Mouse (Mus musculus) thymus, postnatal 10 days (tissue): ENCODE data around the gene Grb10.

Experiments
- DNase-seq, 2 experiments: peaks; one replicate each; pipeline ENCODE4 v3.0.0; 2021; ENCODE audit warnings: low spot score in 2 of 2

Grb10 gene

GRCm38 (mm10) chr11:11968830-11969229 lies 69.7 kb downstream of the Grb10 start:
- DNase-seq, result no peak

GRCm38 (mm10) chr11:11967519-11967918 lies 71.0 kb downstream of the Grb10 start:
- no peak for DNase-seq

- no peak for DNase-seq
Observed at GRCm38 (mm10) chr11:11966220-11966619, 72.3 kb downstream of the Grb10 start.

GRCm38 (mm10) chr11:11965501-11966125 lies 72.9 kb downstream of the Grb10 start:
- no peak for DNase-seq

- no peak for DNase-seq
Observed at GRCm38 (mm10) chr11:11964729-11965128, 73.8 kb downstream of the Grb10 start.

- DNase-seq, result no peak
Observed at GRCm38 (mm10) chr11:11963587-11963986, 74.9 kb downstream of the Grb10 start.

- no peak for DNase-seq
Observed at GRCm38 (mm10) chr11:11963065-11963464, 75.4 kb downstream of the Grb10 start.

GRCm38 (mm10) chr11:11962629-11962954 lies 75.9 kb downstream of the Grb10 start:
- DNase-seq, result no peak

- DNase-seq, result no peak
Observed at GRCm38 (mm10) chr11:11961917-11962628, 76.4 kb downstream of the Grb10 start.

GRCm38 (mm10) chr11:11960858-11961257 lies 77.6 kb downstream of the Grb10 start:
- DNase-seq, result no peak

- no peak for DNase-seq
Observed at GRCm38 (mm10) chr11:11960227-11960626, 78.3 kb downstream of the Grb10 start.

GRCm38 (mm10) chr11:11958479-11958878 lies 80.0 kb downstream of the Grb10 start:
- DNase-seq, result no peak

- no peak for DNase-seq
Observed at GRCm38 (mm10) chr11:11958061-11958361, 80.5 kb downstream of the Grb10 start.

GRCm38 (mm10) chr11:11957211-11958060 lies 81.0 kb downstream of the Grb10 start:
- no peak for DNase-seq

GRCm38 (mm10) chr11:11955783-11956182 lies 82.7 kb downstream of the Grb10 start:
- DNase-seq, result no peak

- DNase-seq, result no peak
Observed at GRCm38 (mm10) chr11:11954606-11955005, 83.9 kb downstream of the Grb10 start.

GRCm38 (mm10) chr11:11954115-11954438 lies 84.4 kb downstream of the Grb10 start:
- DNase-seq, result no peak

- DNase-seq, result no peak
Observed at GRCm38 (mm10) chr11:11953364-11954114, 84.9 kb downstream of the Grb10 start.

- no peak for DNase-seq
Observed at GRCm38 (mm10) chr11:11952569-11952968, 85.9 kb downstream of the Grb10 start.

GRCm38 (mm10) chr11:11948988-11949365 lies 89.5 kb downstream of the Grb10 start:
- DNase-seq, result no peak

GRCm38 (mm10) chr11:11948321-11948987 lies 90.0 kb downstream of the Grb10 start:
- DNase-seq, result no peak

- no peak for DNase-seq
Observed at GRCm38 (mm10) chr11:11947857-11948256, 90.6 kb downstream of the Grb10 start.
